Mouse (Mus musculus): ENCODE results near the gene Atxn2.

GRCm38 (mm10) chr5:121812526-121813243 is 101.5 kb downstream of the Atxn2 start:
- TF ChIP-seq MEF2A (IDR thresholded peaks at IDR 0.05; ENCODE audit: borderline replicate concordance, low read depth, low read length) = no peak
- no peak for TF ChIP-seq CTCF (conservative IDR thresholded peaks at IDR 0.05 in 1 of 2, IDR thresholded peaks at IDR 0.05 in 1 of 2; ENCODE audit: low read depth in 2 of 2, low read length in 2 of 2)
- no peak for TF ChIP-seq EP300 (IDR thresholded peaks at IDR 0.05; ENCODE audit: low read length)
- TF ChIP-seq UBTF (IDR thresholded peaks at IDR 0.05; ENCODE audit: low read depth, low read length) = no peak
- TF ChIP-seq MAX (IDR thresholded peaks at IDR 0.05; ENCODE audit: low read length) = no peak
- no peak for TF ChIP-seq MAFK (IDR thresholded peaks at IDR 0.05; ENCODE audit: insufficient replicate concordance, low read length)
- TF ChIP-seq BHLHE40 (IDR thresholded peaks at IDR 0.05; ENCODE audit: low read depth, low read length) = no peak
- no peak for TF ChIP-seq ELF1 (IDR thresholded peaks at IDR 0.05; ENCODE audit: low read depth, low read length)
- TF ChIP-seq CHD1 (IDR thresholded peaks at IDR 0.05; ENCODE audit: low read depth, low read length) = no peak

Measured in CH12.LX (cell line).